30 mouse cellular contexts compared by ENCODE assay signal in the genomic region with DNA sequence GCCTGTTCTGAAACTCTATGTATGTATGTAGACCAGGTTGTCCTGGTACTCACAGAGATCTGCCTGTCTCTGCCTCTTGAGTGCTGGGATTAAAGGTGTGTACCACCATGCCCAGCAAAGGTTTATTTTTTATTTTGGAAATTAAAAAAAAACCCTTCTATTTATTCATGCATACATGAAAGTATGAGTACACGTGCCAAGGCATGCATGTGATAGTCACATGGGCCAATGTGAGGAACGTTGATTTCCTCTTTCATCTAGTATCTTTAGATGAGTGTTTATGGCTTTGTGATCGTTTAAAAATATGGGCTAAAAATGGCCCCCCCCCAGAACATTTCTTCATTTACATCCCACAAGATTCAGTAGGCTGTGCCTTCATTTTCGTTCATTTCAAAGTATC.
"Had no signal": no experiment of that assay in that cellular context is flagged by ENCODE, and none has a peak within 500 bp of the region (broad histone marks: within the 10 kb centered on the region; RNA-seq: fewer than 3 reads in every experiment).

No protein-coding gene starts in this region.

- H3K4me3 ChIP-seq: limb, embryonic 10.5 days; limb, embryonic 12.5 days; limb, embryonic 13.5 days; limb, embryonic 15.5 days; liver, embryonic 12.5 days; liver, embryonic 13.5 days; liver, embryonic 15.5 days; lung, embryonic 15.5 days; megakaryocyte, embryonic 14.5 days; midbrain, embryonic 10.5 days; midbrain, embryonic 12.5 days; midbrain, embryonic 13.5 days; midbrain, embryonic 15.5 days; myocyte had no signal

- H3K9me3 ChIP-seq: limb, embryonic 10.5 days; limb, embryonic 12.5 days; limb, embryonic 13.5 days; limb, embryonic 15.5 days; liver, embryonic 12.5 days; liver, embryonic 13.5 days; liver, embryonic 15.5 days; lung, embryonic 15.5 days; megakaryocyte, embryonic 14.5 days; midbrain, embryonic 10.5 days; midbrain, embryonic 12.5 days; midbrain, embryonic 13.5 days; midbrain, embryonic 15.5 days had no signal

- H3K27ac ChIP-seq: limb, embryonic 10.5 days; limb, embryonic 12.5 days; limb, embryonic 13.5 days; limb, embryonic 15.5 days; liver, embryonic 12.5 days; liver, embryonic 13.5 days; liver, embryonic 14.5 days; liver, embryonic 15.5 days; lung, embryonic 15.5 days; macrophage; midbrain, embryonic 10.5 days; midbrain, embryonic 12.5 days; midbrain, embryonic 13.5 days; midbrain, embryonic 15.5 days had no signal

- ATAC-seq: liver, embryonic 12.5 days; liver, postnatal 0 days; lung, postnatal 0 days; midbrain, embryonic 13.5 days; midbrain, embryonic 15.5 days had no signal

- H3K4me1 ChIP-seq: liver, embryonic 12.5 days; liver, embryonic 15.5 days; megakaryocyte, embryonic 14.5 days; midbrain, embryonic 10.5 days; midbrain, embryonic 12.5 days; midbrain, embryonic 13.5 days; midbrain, embryonic 15.5 days had no signal

- H3K9ac ChIP-seq: limb, embryonic 12.5 days; limb, embryonic 13.5 days; limb, embryonic 15.5 days; liver, embryonic 12.5 days; liver, embryonic 13.5 days; liver, embryonic 14.5 days; liver, embryonic 15.5 days; liver, postnatal 0 days; lung, embryonic 14.5 days; lung, embryonic 15.5 days; midbrain, embryonic 12.5 days; midbrain, embryonic 13.5 days; midbrain, embryonic 15.5 days had no signal

- H3K36me3 ChIP-seq: limb, embryonic 10.5 days; limb, embryonic 12.5 days; limb, embryonic 13.5 days; limb, embryonic 15.5 days; liver, embryonic 12.5 days; liver, embryonic 13.5 days; liver, embryonic 15.5 days; lung, embryonic 15.5 days; midbrain, embryonic 10.5 days; midbrain, embryonic 12.5 days; midbrain, embryonic 13.5 days; midbrain, embryonic 15.5 days had no signal

- H3K4me2 ChIP-seq: limb, embryonic 12.5 days; limb, embryonic 13.5 days; limb, embryonic 15.5 days; liver, embryonic 11.5 days; liver, embryonic 12.5 days; liver, embryonic 13.5 days; liver, embryonic 15.5 days; lung, embryonic 14.5 days; lung, embryonic 15.5 days; midbrain, embryonic 11.5 days; midbrain, embryonic 12.5 days; midbrain, embryonic 13.5 days; midbrain, embryonic 15.5 days had no signal

- H3K27me3 ChIP-seq: limb, embryonic 12.5 days; limb, embryonic 13.5 days; limb, embryonic 15.5 days; liver, embryonic 12.5 days; liver, embryonic 13.5 days; liver, embryonic 15.5 days; lung, embryonic 15.5 days; midbrain, embryonic 12.5 days; midbrain, embryonic 15.5 days had no signal

- DNase-seq: left cerebral cortex, postnatal 4 days; liver; liver, embryonic 13.5 days; liver, postnatal 0 days; lung, adult 18-20 months; lung, adult 2 months; lung, embryonic 14.5 days; lung, postnatal 10 days; lung, postnatal 14 days; lung, postnatal 36 days; lung, postnatal 4 days; midbrain, embryonic 14.5 days had no signal
